Mouse (Mus musculus) frontal cortex, adult 2 months (tissue): ENCODE measurements around the gene Olfr548-ps1. TPM values are rescaled to one million over a fixed set of nuclear protein-coding genes. Genes with fewer than 3 reads are reported as not detected.

Experiments used
- DNase-seq, 2 experiments: peaks; one replicate each; pipeline ENCODE4 v3.0.0; 2022; ENCODE audit warnings: low spot score in 1 of 2; ENCODE audit errors: extremely low spot score in 1 of 2
- polyA plus RNA-seq: library from polyadenylated mRNA; depleted of rRNA; stranded (reverse); fragments of >200 nt; gene quantifications from 2 replicates; pipeline ENCODE4 v1.2.3, GENCODE M21; 2012; rRNA removed

The Olfr548-ps1 gene
- polyA plus RNA-seq, 1 experiment, result not detected

- no peak for DNase-seq
These were observed 32.6 kb downstream of the Olfr548-ps1 start for GRCm38 (mm10) chr7:102573174-102573830.

GRCm38 (mm10) chr7:102575998-102576397, 35.3 kb downstream of the Olfr548-ps1 start:
- DNase-seq, result no peak

- no peak for DNase-seq
These were observed 51.1 kb downstream of the Olfr548-ps1 start, which contains the start of gene Olfr551 for GRCm38 (mm10) chr7:102591786-102592185. Gene Olfr551, minus strand, starts transcription at chr7:102591886.

Other genes with a start within 250 kb of the Olfr548-ps1 start
- 12.6 and 16.6 TPM in 2 replicates for gene Rrm1, start 99.2 kb upstream of the Olfr548-ps1 start, polyA plus RNA-seq
- 0.08 TPM in 1 of 2 replicates, not detected in the other for gene Olfr543, start 59.2 kb upstream of the Olfr548-ps1 start, polyA plus RNA-seq
- not detected in 2 replicates for gene Olfr544, start 52.6 kb upstream of the Olfr548-ps1 start, polyA plus RNA-seq
- gene Olfr545, start 41.3 kb upstream of the Olfr548-ps1 start, polyA plus RNA-seq, result 0.10 TPM in 1 of 2 replicates, not detected in the other
- not detected in 2 replicates for gene Olfr547, start 6.1 kb upstream of the Olfr548-ps1 start, polyA plus RNA-seq
- 0.08 TPM in 1 of 2 replicates, not detected in the other for gene Olfr549, start 9.0 kb downstream of the Olfr548-ps1 start, polyA plus RNA-seq
- gene Trim21, start 24.6 kb downstream of the Olfr548-ps1 start, polyA plus RNA-seq, result 2.3 and 2.8 TPM in 2 replicates
- gene Olfr550, start 30.5 kb downstream of the Olfr548-ps1 start, polyA plus RNA-seq, result 0.04 TPM in 1 of 2 replicates, not detected in the other
- gene Olfr551, start 51.0 kb downstream of the Olfr548-ps1 start, polyA plus RNA-seq, result not detected in 2 replicates
- not detected in 2 replicates for gene Olfr552, start 56.9 kb downstream of the Olfr548-ps1 start, polyA plus RNA-seq
- not detected in 2 replicates for gene Olfr553, start 77.3 kb downstream of the Olfr548-ps1 start, polyA plus RNA-seq
- not detected in 2 replicates for gene Olfr554, start 97.5 kb downstream of the Olfr548-ps1 start, polyA plus RNA-seq
- not detected in 2 replicates for gene Olfr555, start 117.9 kb downstream of the Olfr548-ps1 start, polyA plus RNA-seq
- not detected in 2 replicates for gene Olfr556, start 124.0 kb downstream of the Olfr548-ps1 start, polyA plus RNA-seq
- 16.2 and 16.3 TPM in 2 replicates for gene Trim68, start 146.4 kb downstream of the Olfr548-ps1 start, polyA plus RNA-seq
- gene Olfr557, start 155.0 kb downstream of the Olfr548-ps1 start, polyA plus RNA-seq, result not detected in 2 replicates
- 0.67 and 0.68 TPM in 2 replicates for gene Olfr558, start 161.3 kb downstream of the Olfr548-ps1 start, polyA plus RNA-seq
- not detected in 2 replicates for gene Olfr33, start 178.2 kb downstream of the Olfr548-ps1 start, polyA plus RNA-seq
- gene Olfr559, start 186.6 kb downstream of the Olfr548-ps1 start, polyA plus RNA-seq, result not detected in 2 replicates
- 0.14 and 0.21 TPM in 2 replicates for gene Olfr560, start 218.5 kb downstream of the Olfr548-ps1 start, polyA plus RNA-seq
- gene Olfr78, start 218.6 kb downstream of the Olfr548-ps1 start, polyA plus RNA-seq, result 4.4 and 5.7 TPM in 2 replicates
- gene Olfr561, start 230.3 kb downstream of the Olfr548-ps1 start, polyA plus RNA-seq, result not detected in 2 replicates